Mouse (Mus musculus) T-helper 2 cell (primary cell): ENCODE data around the gene Serpinf2.

ENCODE experiments used
- in situ Hi-C: fragments of 300-600 bp; cut with MboI, MseI; formaldehyde crosslinking; loops from one replicate; pipeline ENCODE4 v1.15.1; 2025; ENCODE audit warnings: high pct_unique_total_duplicates

Serpinf2 gene

GRCm38 (mm10) chr11:75429019-75429705, 10.2 kb downstream of the Serpinf2 start:
- in situ Hi-C loops = no loop called here

GRCm38 (mm10) chr11:75424459-75424858, 14.9 kb downstream of the Serpinf2 start:
- in situ Hi-C loops = no loop called here

GRCm38 (mm10) chr11:75424033-75424432, 15.4 kb downstream of the Serpinf2 start:
- in situ Hi-C loops = no loop called here

GRCm38 (mm10) chr11:75423091-75423490, 16.3 kb downstream of the Serpinf2 start:
- in situ Hi-C loops = no loop called here

- in situ Hi-C loops = no loop called here
Observed at GRCm38 (mm10) chr11:75422013-75422792, 17.2 kb downstream of the Serpinf2 start, which contains the start of gene Serpinf1. Serpinf1 (minus strand) TSS chr11:75422701.

- in situ Hi-C loops = no loop called here
Observed at GRCm38 (mm10) chr11:75421375-75422012, 17.9 kb downstream of the Serpinf2 start.

GRCm38 (mm10) chr11:75420810-75421374, 18.5 kb downstream of the Serpinf2 start:
- in situ Hi-C loops = no loop called here

GRCm38 (mm10) chr11:75420037-75420436, 19.4 kb downstream of the Serpinf2 start:
- in situ Hi-C loops = no loop called here

GRCm38 (mm10) chr11:75415994-75416393, 23.4 kb downstream of the Serpinf2 start:
- in situ Hi-C loops = no loop called here

- in situ Hi-C loops = no loop called here
Observed at GRCm38 (mm10) chr11:75415096-75415495, 24.3 kb downstream of the Serpinf2 start.

- in situ Hi-C loops = no loop called here
Observed at GRCm38 (mm10) chr11:75410591-75410990, 28.8 kb downstream of the Serpinf2 start.

GRCm38 (mm10) chr11:75409679-75410575, 29.5 kb downstream of the Serpinf2 start:
- in situ Hi-C loops = no loop called here

GRCm38 (mm10) chr11:75406865-75407264, 32.5 kb downstream of the Serpinf2 start:
- in situ Hi-C loops = no loop called here

- in situ Hi-C loops = no loop called here
Observed at GRCm38 (mm10) chr11:75406104-75406503, 33.3 kb downstream of the Serpinf2 start.

- in situ Hi-C loops = loop anchor here (5.0 kb wide), 1 partner anchor 72 kb away; no protein-coding TSS in a partner anchor
Observed at GRCm38 (mm10) chr11:75404801-75405200, 34.6 kb downstream of the Serpinf2 start.

GRCm38 (mm10) chr11:75403301-75404052, 35.9 kb downstream of the Serpinf2 start:
- in situ Hi-C loops = loop anchor here (5.0 kb wide), 1 partner anchor 71 kb away; no protein-coding TSS in a partner anchor

- in situ Hi-C loops = loop anchor here (5.0 kb wide), 1 partner anchor 70 kb away; no protein-coding TSS in a partner anchor
Observed at GRCm38 (mm10) chr11:75402271-75402690, 37.1 kb downstream of the Serpinf2 start.

- in situ Hi-C loops = loop anchor here (5.0 kb wide), 1 partner anchor 68 kb away; no protein-coding TSS in a partner anchor
Observed at GRCm38 (mm10) chr11:75400099-75400498, 39.3 kb downstream of the Serpinf2 start.

- in situ Hi-C loops = no loop called here
Observed at GRCm38 (mm10) chr11:75399411-75399841, 40.0 kb downstream of the Serpinf2 start.

- in situ Hi-C loops = no loop called here
Observed at GRCm38 (mm10) chr11:75397452-75397851, 41.9 kb downstream of the Serpinf2 start.
